Mouse (Mus musculus): ENCODE data around the gene Hsd11b1. TPM values are rescaled to one million over a fixed set of nuclear protein-coding genes. Genes with fewer than 3 reads are reported as not detected.

Gene Hsd11b1
- polyA plus RNA-seq, 1 experiment from 2014 or later, result 184 TPM

- ATAC-seq, result no peak
- no peak overlapping the region for H3K4me2 ChIP-seq (replicated peaks; ENCODE audit: low read depth, low read length)
- H3K4me1 ChIP-seq (ENCODE audit: insufficient read depth, low read depth, low read length), result no peaks in the 10 kb centered on the region
- H3K9ac ChIP-seq (replicated peaks; ENCODE audit: low read depth), result no peak overlapping the region
- TF ChIP-seq EP300 (IDR thresholded peaks at IDR 0.05) (no peak), CTCF (IDR thresholded peaks at IDR 0.05) (no peak)
- H3K27me3 ChIP-seq (replicated peaks; ENCODE audit: insufficient read depth, low read length), result no peaks in the 10 kb centered on the region
- H3K36me3 ChIP-seq (ENCODE audit: insufficient read depth, low read length), result no peaks in the 10 kb centered on the region
- H3K4me3 ChIP-seq (ENCODE audit: low read depth, low read length), result no peak overlapping the region
- WGBS, result 75% methylated on average over 2 of the region's 2 CpGs
- DNase-seq (ENCODE audit: low spot score), result no peak
- H3K9me3 ChIP-seq (ENCODE audit: low read length), result no peaks in the 10 kb centered on the region
- no peak overlapping the region for H3K27ac ChIP-seq (ENCODE audit: low read length)
Observed at GRCm38 (mm10) chr1:193203821-193204220, 60.1 kb downstream of the Hsd11b1 start.

- peak within 1 kb of the TSS; percentile 26; the same call in 1 of the 2 replicates for H3K27ac ChIP-seq (ENCODE audit: low read length)
- DNase-seq (ENCODE audit: low spot score), result peak; percentile 51
- H3K9me3 ChIP-seq (ENCODE audit: low read length), result no peaks in the 10 kb centered on the region
- H3K27me3 ChIP-seq (replicated peaks; ENCODE audit: insufficient read depth, low read length), result no peaks in the 10 kb centered on the region
- H3K4me3 ChIP-seq (ENCODE audit: low read depth, low read length), result no peak within 1 kb of the TSS
- H3K9ac ChIP-seq (replicated peaks; ENCODE audit: low read depth), result no peak within 1 kb of the TSS
- TF ChIP-seq CTCF (IDR thresholded peaks at IDR 0.05) (no peak), EP300 (IDR thresholded peaks at IDR 0.05) (no peak)
- H3K4me1 ChIP-seq (ENCODE audit: insufficient read depth, low read depth, low read length), result no peaks in the 10 kb centered on the region
- 45% methylated on average over 5 of the region's 5 CpGs for WGBS
- no peaks in the 10 kb centered on the region for H3K36me3 ChIP-seq (ENCODE audit: insufficient read depth, low read length)
- peak; percentile 52 for ATAC-seq
- no peak within 1 kb of the TSS for H3K4me2 ChIP-seq (replicated peaks; ENCODE audit: low read depth, low read length)
Observed at GRCm38 (mm10) chr1:193201383-193201778, 62.5 kb downstream of the Hsd11b1 start, which contains the start of gene Traf3ip3. Traf3ip3 (minus strand) TSS chr1:193201703.

DNA sequence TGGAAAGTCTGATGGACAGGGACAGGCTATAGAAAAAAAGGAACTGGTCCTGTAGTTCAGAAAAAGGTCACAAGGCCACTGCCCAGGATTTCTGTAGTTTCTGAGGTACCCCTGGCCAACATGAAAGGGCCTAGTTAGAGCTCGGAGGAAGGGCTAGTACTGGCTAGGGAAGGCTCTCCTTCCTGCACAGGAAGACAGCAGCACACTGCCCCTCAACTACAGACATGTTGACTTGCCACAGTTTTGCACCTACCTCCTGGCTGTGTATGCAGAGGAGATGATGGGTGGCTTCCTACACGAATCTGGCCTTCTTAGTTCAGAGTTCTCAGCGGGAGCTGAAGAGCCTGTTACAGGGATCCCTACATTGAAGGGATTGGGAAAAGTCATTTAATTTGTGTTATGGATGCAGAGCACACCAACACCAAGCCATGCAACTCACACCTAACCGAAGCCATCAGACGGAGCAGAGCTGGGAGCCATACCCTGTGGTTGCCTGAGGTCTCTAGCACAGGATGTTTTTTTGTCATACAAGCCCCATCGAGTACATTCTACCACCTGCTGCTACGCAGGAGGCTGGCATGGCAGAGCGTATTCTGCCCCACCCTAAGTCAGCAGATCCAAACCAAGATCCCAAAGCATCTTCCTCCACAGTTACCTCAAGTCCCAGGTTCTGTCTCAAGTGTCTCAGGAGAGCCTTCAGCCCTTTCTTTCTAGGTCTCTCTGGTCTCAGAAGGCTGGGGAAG, 63.1 kb downstream of the Hsd11b1 start:
- Histone ChIP-seq H3K27me3 (replicated peaks; ENCODE audit: insufficient read depth, low read length) (no peaks in the 10 kb centered on the region), H3K4me3 (ENCODE audit: low read depth, low read length) (no peak overlapping the region), H3K9me3 (ENCODE audit: low read length) (no peaks in the 10 kb centered on the region), H3K9ac (replicated peaks; ENCODE audit: low read depth) (no peak overlapping the region), H3K36me3 (ENCODE audit: insufficient read depth, low read length) (no peaks in the 10 kb centered on the region), H3K27ac (ENCODE audit: low read length) (peak overlapping the region; percentile 26; the same call in 1 of the 2 replicates), H3K4me1 (ENCODE audit: insufficient read depth, low read depth, low read length) (no peaks in the 10 kb centered on the region), H3K4me2 (replicated peaks; ENCODE audit: low read depth, low read length) (no peak overlapping the region)
- 80% methylated on average over 8 of the region's 8 CpGs for WGBS
- no peak for DNase-seq (ENCODE audit: low spot score)
- no peak for ATAC-seq
- no peak for TF ChIP-seq EP300 (IDR thresholded peaks at IDR 0.05)
- TF ChIP-seq CTCF (IDR thresholded peaks at IDR 0.05), result no peak

DNA sequence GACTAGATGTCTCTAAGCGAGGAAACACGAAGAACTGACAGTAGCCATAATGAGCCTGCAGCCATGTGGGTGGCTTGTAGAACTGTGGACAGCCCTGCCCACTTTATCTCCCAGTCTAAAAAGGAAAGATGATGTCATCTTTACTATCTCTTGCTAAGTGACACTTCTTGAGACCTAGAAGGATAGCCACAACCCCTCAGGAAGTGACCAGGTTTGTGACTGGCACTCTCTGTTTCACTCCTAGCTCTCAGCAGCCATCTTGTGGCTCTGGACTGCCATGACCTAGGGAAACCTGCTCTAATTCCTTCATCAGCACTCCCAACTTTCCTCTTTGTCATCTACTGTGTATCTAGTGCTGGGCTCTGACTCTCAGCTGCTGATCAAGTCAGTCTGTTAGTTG, 65.6 kb downstream of the Hsd11b1 start:
- Histone ChIP-seq H3K27ac (ENCODE audit: low read length) (no peak overlapping the region), H3K4me1 (ENCODE audit: insufficient read depth, low read depth, low read length) (no peaks in the 10 kb centered on the region), H3K4me2 (replicated peaks; ENCODE audit: low read depth, low read length) (no peak overlapping the region), H3K36me3 (ENCODE audit: insufficient read depth, low read length) (no peaks in the 10 kb centered on the region), H3K4me3 (ENCODE audit: low read depth, low read length) (no peak overlapping the region), H3K9me3 (ENCODE audit: low read length) (no peaks in the 10 kb centered on the region), H3K9ac (replicated peaks; ENCODE audit: low read depth) (no peak overlapping the region), H3K27me3 (replicated peaks; ENCODE audit: insufficient read depth, low read length) (no peaks in the 10 kb centered on the region)
- TF ChIP-seq CTCF (IDR thresholded peaks at IDR 0.05) (peak; percentile 48), EP300 (IDR thresholded peaks at IDR 0.05) (no peak)
- ATAC-seq (no peak), DNase-seq (ENCODE audit: low spot score) (no peak)
- WGBS, result 79% methylated on average over 2 of the region's 2 CpGs

GRCm38 (mm10) chr1:193197494-193198205, 66.2 kb downstream of the Hsd11b1 start:
- WGBS, result 76% methylated on average over 18 of the region's 18 CpGs
- Histone ChIP-seq H3K27me3 (replicated peaks; ENCODE audit: insufficient read depth, low read length) (no peaks in the 10 kb centered on the region), H3K4me3 (ENCODE audit: low read depth, low read length) (no peak overlapping the region), H3K9me3 (ENCODE audit: low read length) (no peaks in the 10 kb centered on the region), H3K36me3 (ENCODE audit: insufficient read depth, low read length) (no peaks in the 10 kb centered on the region), H3K9ac (replicated peaks; ENCODE audit: low read depth) (no peak overlapping the region), H3K4me1 (ENCODE audit: insufficient read depth, low read depth, low read length) (no peaks in the 10 kb centered on the region), H3K4me2 (replicated peaks; ENCODE audit: low read depth, low read length) (no peak overlapping the region), H3K27ac (ENCODE audit: low read length) (no peak overlapping the region)
- DNase-seq (ENCODE audit: low spot score), result no peak
- TF ChIP-seq CTCF (IDR thresholded peaks at IDR 0.05) (no peak), EP300 (IDR thresholded peaks at IDR 0.05) (no peak)
- no peak for ATAC-seq

GRCm38 (mm10) chr1:193195169-193195810, 68.6 kb downstream of the Hsd11b1 start:
- Histone ChIP-seq H3K4me3 (ENCODE audit: low read depth, low read length) (no peak overlapping the region), H3K4me2 (replicated peaks; ENCODE audit: low read depth, low read length) (no peak overlapping the region), H3K9ac (replicated peaks; ENCODE audit: low read depth) (no peak overlapping the region), H3K27ac (ENCODE audit: low read length) (no peak overlapping the region), H3K9me3 (ENCODE audit: low read length) (no peaks in the 10 kb centered on the region), H3K36me3 (ENCODE audit: insufficient read depth, low read length) (no peaks in the 10 kb centered on the region), H3K4me1 (ENCODE audit: insufficient read depth, low read depth, low read length) (no peaks in the 10 kb centered on the region; the same call in 1 of the 2 replicates), H3K27me3 (replicated peaks; ENCODE audit: insufficient read depth, low read length) (no peaks in the 10 kb centered on the region)
- DNase-seq (ENCODE audit: low spot score) (peak; percentile 38), ATAC-seq (peak; percentile 40)
- TF ChIP-seq CTCF (IDR thresholded peaks at IDR 0.05) (no peak), EP300 (IDR thresholded peaks at IDR 0.05) (peak; percentile 37; the same call in 1 of the 2 replicates)
- 53% methylated on average over 3 of the region's 3 CpGs for WGBS
